ENCODE assay signal across 8 mouse cellular contexts in the genomic region with DNA sequence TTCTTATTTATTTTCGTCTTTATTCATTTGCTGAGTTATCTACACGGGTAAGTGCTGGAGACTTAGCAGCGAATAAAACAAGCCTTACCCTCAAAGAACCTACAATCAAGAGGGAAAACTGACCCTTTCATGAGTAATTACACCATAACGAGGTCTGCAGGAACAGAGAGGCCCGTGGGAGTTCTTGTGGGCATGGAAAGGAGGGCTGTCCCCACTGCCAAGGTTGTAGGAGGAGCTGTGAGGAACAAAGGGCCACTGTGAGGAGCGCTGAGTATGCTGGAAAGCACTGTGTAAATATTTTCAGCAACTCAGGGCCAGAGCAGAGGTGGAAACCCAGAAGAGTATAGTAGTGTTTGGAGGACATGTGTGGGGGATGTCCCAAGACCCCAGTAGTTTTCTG.
A peak's percentile ranks its signal among the peaks of the same experiment; 100 is the strongest.
DNase-seq lines count a peak whose midpoint lies in the region; ATAC-seq and TF ChIP-seq lines count a peak whose summit lies in the region.

No protein-coding gene starts in this region.

- TF ChIP-seq CTCF in midbrain, postnatal 0 days (IDR thresholded peaks at IDR 0.05), result no peak

- peak; percentile 55; the same call in 1 of the 2 replicates for ATAC-seq in midbrain, postnatal 0 days (ENCODE audit: low FRiP score)
- ATAC-seq in activated CD4-positive, CD25-positive, alpha-beta regulatory T cell, adult 4 months, result no peak

- no peaks in the 10 kb centered on the region for H3K36me3 ChIP-seq in midbrain, postnatal 0 days (ENCODE audit: insufficient read depth, low read length)

- H3K9ac ChIP-seq in midbrain, postnatal 0 days (replicated peaks; ENCODE audit: low read length, poor library complexity, severe bottlenecking), result no peak overlapping the region

- H3K27ac ChIP-seq in midbrain, postnatal 0 days (ENCODE audit: low read depth, low read length), result no peak overlapping the region

- H3K9me3 ChIP-seq in midbrain, postnatal 0 days (ENCODE audit: low read length), result no peaks in the 10 kb centered on the region

- H3K27me3 ChIP-seq in midbrain, postnatal 0 days (ENCODE audit: insufficient read depth, low read length), result no peaks in the 10 kb centered on the region

- WGBS in midbrain, postnatal 0 days, result 36% methylated on average over 6 of the region's 6 CpGs

- peak; percentile 34 to 58 for DNase-seq in left cerebral cortex, adult 18-20 months (ENCODE audit: low spot score in 2 of 2)
- DNase-seq in left cerebral cortex, adult 11 months (ENCODE audit: low spot score), result no peak
- peak; percentile 79 for DNase-seq in fibroblast of lung, adult 2 months (ENCODE audit: low read depth)
- peak; percentile 29 to 53 for DNase-seq in layer of hippocampus, postnatal 14 days (ENCODE audit: low spot score in 2 of 2)
- peak; percentile 67 for DNase-seq in midbrain, postnatal 0 days (ENCODE audit: low spot score)
- no peak for DNase-seq in adrenal gland, adult 18-20 months (ENCODE audit: low spot score in 2 of 2)
- DNase-seq in kidney, postnatal 25 days, result no peak

- H3K4me3 ChIP-seq in midbrain, postnatal 0 days (ENCODE audit: low read depth, low read length), result no peak overlapping the region

- H3K4me2 ChIP-seq in midbrain, postnatal 0 days (ENCODE audit: low read depth, low read length, poor library complexity, severe bottlenecking), result no peak overlapping the region

- no peaks in the 10 kb centered on the region for H3K4me1 ChIP-seq in midbrain, postnatal 0 days (ENCODE audit: insufficient read depth, low read length)

Comparison
In these comparisons a context has a peak if more than half of its experiments do, and no peak if none do; other contexts are left out.
1. DNase-seq: peak in left cerebral cortex, adult 18-20 months (2 of 2), fibroblast of lung, adult 2 months (single experiment), layer of hippocampus, postnatal 14 days (2 of 2) and midbrain, postnatal 0 days (single experiment); none in left cerebral cortex, adult 11 months (single experiment), adrenal gland, adult 18-20 months (0 of 2) and kidney, postnatal 25 days (0 of 2).